Mouse (Mus musculus) myocyte (in vitro differentiated cells): Measurements from ENCODE around the gene Acvr2a. TPM values are rescaled to one million over a fixed set of nuclear protein-coding genes. Genes with fewer than 3 reads are reported as not detected.
"Not testable (repeated sequence)": the region's sequence is repeated elsewhere in the genome, so short reads cannot be mapped to it uniquely, and the experiment has no call there.

Experiments
- H3K27me3 ChIP-seq: one replicate; pipeline ENCODE4 v1.6.1; 2011; ENCODE audit not compliant: control insufficient read depth, insufficient read depth, insufficient read length
- H3K36me3 ChIP-seq: one replicate; pipeline ENCODE4 v1.6.1; 2011; ENCODE audit not compliant: control insufficient read depth, insufficient read depth
- H3K4me2 ChIP-seq: one replicate; pipeline ENCODE4 v1.6.1; 2011; ENCODE audit warnings: low read depth, control low read depth
- H3K4me3 ChIP-seq: one replicate; pipeline ENCODE4 v1.5.1; 2011; ENCODE audit warnings: mild to moderate bottlenecking, control low read depth, moderate library complexity
- H3K79me2 ChIP-seq: one replicate; pipeline ENCODE4 v1.6.1; 2011; ENCODE audit not compliant: control insufficient read depth, insufficient read depth
- H3ac ChIP-seq: one replicate; pipeline ENCODE4 v1.6.1; 2011; ENCODE audit not compliant: control insufficient read depth, insufficient read length
- CEBPB ChIP-seq: IDR thresholded peaks from 2 replicates; pipeline ENCODE4 v1.6.1; 2011; ENCODE audit warnings: mild to moderate bottlenecking, moderate library complexity; ENCODE audit not compliant: poor library complexity, insufficient read depth, severe bottlenecking
- E2F4 ChIP-seq: IDR thresholded peaks from one replicate; pipeline ENCODE4 v1.6.1; 2011; ENCODE audit warnings: mild to moderate bottlenecking, control low read depth, moderate library complexity; ENCODE audit not compliant: insufficient read depth
- MAX ChIP-seq: IDR thresholded peaks from one replicate; pipeline ENCODE4 v1.6.1; 2011; ENCODE audit warnings: low read depth, mild to moderate bottlenecking, control low read depth
- MYOD1 ChIP-seq, 3 experiments: IDR thresholded peaks; one replicate each; pipeline ENCODE4 v1.6.1; 2011; ENCODE audit warnings: control low read depth in 2 of 3, low read depth in 2 of 3, mild to moderate bottlenecking in 2 of 3, moderate library complexity in 1 of 3; ENCODE audit not compliant: insufficient read length in 2 of 3, control insufficient read depth in 1 of 3
- MYOG ChIP-seq, 3 experiments: IDR thresholded peaks; one replicate each; pipeline ENCODE4 v1.6.1; 2011; ENCODE audit warnings: control low read depth in 2 of 3, low read depth in 2 of 3, mild to moderate bottlenecking in 2 of 3; ENCODE audit not compliant: insufficient read length in 2 of 3, control insufficient read depth in 1 of 3, insufficient read depth in 1 of 3
- POLR2A ChIP-seq: IDR thresholded peaks from one replicate; pipeline ENCODE4 v1.6.1; 2011; ENCODE audit warnings: low read depth, mild to moderate bottlenecking, control low read depth, moderate library complexity; ENCODE audit not compliant: insufficient read length
- POLR2AphosphoS2 ChIP-seq: IDR thresholded peaks from one replicate; pipeline ENCODE4 v1.6.1; 2011; ENCODE audit warnings: low read depth, control low read depth; ENCODE audit not compliant: insufficient read length
- REST ChIP-seq: IDR thresholded peaks from one replicate; pipeline ENCODE4 v1.6.1; 2011; ENCODE audit warnings: mild to moderate bottlenecking, control low read depth, moderate library complexity; ENCODE audit not compliant: insufficient read depth, insufficient read length
- SRF ChIP-seq: IDR thresholded peaks from one replicate; pipeline ENCODE4 v1.6.1; 2011; ENCODE audit warnings: low read depth; ENCODE audit not compliant: control insufficient read depth, insufficient read length
- TCF12 ChIP-seq: IDR thresholded peaks from one replicate; pipeline ENCODE4 v1.6.1; 2011; ENCODE audit warnings: mild to moderate bottlenecking, control low read depth; ENCODE audit not compliant: poor library complexity, insufficient read depth, severe bottlenecking
- TCF3 ChIP-seq: IDR thresholded peaks from one replicate; pipeline ENCODE4 v1.6.1; 2011; ENCODE audit warnings: low read depth, control low read depth; ENCODE audit not compliant: insufficient read length
- USF1 ChIP-seq: IDR thresholded peaks from one replicate; pipeline ENCODE4 v1.6.1; 2011; ENCODE audit warnings: low read depth, mild to moderate bottlenecking, control low read depth, moderate library complexity
- polyA plus RNA-seq: library from polyadenylated mRNA; unstranded; fragments of >200 nt; fragmentation: generic; extraction: Trizol; gene quantifications from one replicate; pipeline ENCODE4 v1.2.1, GENCODE M21; 2012; ENCODE audit warnings: missing spikeins

The Acvr2a gene
- polyA plus RNA-seq, 1 experiment: 4.1 TPM

GRCm38 (mm10) chr2:48833884-48834450 lies 20.1 kb downstream of the Acvr2a start:
- no peaks in the 10 kb centered on the region for H3K27me3 ChIP-seq
- H3K4me2 ChIP-seq: no peak overlapping the region

GRCm38 (mm10) chr2:48841611-48842470 lies 27.9 kb downstream of the Acvr2a start:
- Histone ChIP-seq H3ac (no peak overlapping the region), H3K79me2 (peaks cover 71% of the 10 kb centered on the region), H3K4me2 (no peak overlapping the region), H3K4me3 (no peak overlapping the region), H3K36me3 (no peaks in the 10 kb centered on the region), H3K27me3 (no peaks in the 10 kb centered on the region)
- TF ChIP-seq MYOG (IDR thresholded peaks at IDR 0.05; ENCODE audit: control insufficient read depth in 1 of 3, insufficient read depth in 1 of 3, insufficient read length in 2 of 3, low read depth in 2 of 3) (no peak), TCF12 (no peak), MYOD1 (IDR thresholded peaks at IDR 0.05; ENCODE audit: control insufficient read depth in 1 of 3, insufficient read length in 2 of 3, low read depth in 2 of 3) (no peak), POLR2A (no peak), MAX (no peak), USF1 (no peak), POLR2AphosphoS2 (no peak), E2F4 (no peak), CEBPB (no peak), TCF3 (no peak), REST (no peak), SRF (no peak)

More at GRCm38 (mm10) chr2:48833884-48834450, 20.1 kb downstream of the Acvr2a start:
- no peaks in the 10 kb centered on the region for H3K36me3 ChIP-seq
- H3K79me2 ChIP-seq: peaks cover 91% of the 10 kb centered on the region
- no peak for TF ChIP-seq TCF12
- H3ac ChIP-seq: no peak overlapping the region
- H3K4me3 ChIP-seq: no peak overlapping the region

- Histone ChIP-seq H3K36me3 (no peaks in the 10 kb centered on the region), H3K27me3 (no peaks in the 10 kb centered on the region), H3K79me2 (peaks cover 73% of the 10 kb centered on the region), H3K4me2 (peak overlapping the region; percentile 66), H3ac (no peak overlapping the region), H3K4me3 (no peak overlapping the region)
- no peak for TF ChIP-seq POLR2AphosphoS2
- no peak for TF ChIP-seq SRF
- peak; percentile 61 to 92 (median 85) for TF ChIP-seq MYOD1 (IDR thresholded peaks at IDR 0.05; ENCODE audit: control insufficient read depth in 1 of 3, insufficient read length in 2 of 3, low read depth in 2 of 3)
- peak; percentile 71 for TF ChIP-seq TCF12
- TF ChIP-seq TCF3: peak; percentile 33
These were observed 32.9 kb downstream of the Acvr2a start for GRCm38 (mm10) chr2:48846689-48847398.

DNA sequence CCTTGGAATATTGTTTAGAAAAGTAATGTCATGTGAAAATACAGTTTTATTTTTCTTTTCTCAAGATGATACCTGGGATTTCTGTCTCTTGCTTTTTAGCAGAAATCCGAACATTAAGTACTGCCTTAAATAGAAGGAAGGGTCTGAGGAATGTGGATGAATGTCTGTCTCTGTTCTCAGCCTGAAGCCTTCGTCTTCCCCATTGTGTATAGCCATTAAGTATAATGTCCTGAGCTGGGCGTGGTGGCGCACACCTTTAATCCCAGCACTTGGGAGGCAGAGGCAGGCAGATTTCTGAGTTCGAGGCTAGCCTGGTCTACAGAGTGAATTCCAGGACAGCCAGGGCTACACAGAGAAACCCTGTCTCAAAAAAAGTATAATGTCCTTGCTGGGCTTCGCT lies 51.7 kb downstream of the Acvr2a start:
- H3K4me2 ChIP-seq, H3ac ChIP-seq, H3K36me3 ChIP-seq, H3K4me3 ChIP-seq, H3K27me3 ChIP-seq: not testable (repeated sequence)
- peaks cover 42% of the 10 kb centered on the region for H3K79me2 ChIP-seq

GRCm38 (mm10) chr2:48868199-48868913 lies 54.4 kb downstream of the Acvr2a start:
- H3K79me2 ChIP-seq: peaks cover 29% of the 10 kb centered on the region
- H3K4me3 ChIP-seq: no peak overlapping the region
- no peak overlapping the region for H3ac ChIP-seq
- no peaks in the 10 kb centered on the region for H3K36me3 ChIP-seq
- no peaks in the 10 kb centered on the region for H3K27me3 ChIP-seq
- no peak overlapping the region for H3K4me2 ChIP-seq
- no peak for TF ChIP-seq POLR2AphosphoS2
- TF ChIP-seq CEBPB: no peak
- TF ChIP-seq E2F4: no peak
- TF ChIP-seq MYOD1 (IDR thresholded peaks at IDR 0.05; ENCODE audit: control insufficient read depth in 1 of 3, insufficient read length in 2 of 3, low read depth in 2 of 3): no peak
- no peak for TF ChIP-seq TCF12
- TF ChIP-seq REST: no peak
- TF ChIP-seq MYOG (IDR thresholded peaks at IDR 0.05; ENCODE audit: control insufficient read depth in 1 of 3, insufficient read depth in 1 of 3, insufficient read length in 2 of 3, low read depth in 2 of 3): no peak
- no peak for TF ChIP-seq MAX
- TF ChIP-seq USF1: no peak
- TF ChIP-seq SRF: no peak
- TF ChIP-seq POLR2A: no peak
- no peak for TF ChIP-seq TCF3
